Mouse (Mus musculus) layer of hippocampus, postnatal 14 days (tissue): Measurements from ENCODE around the gene Cic. TPM values are rescaled to one million over a fixed set of nuclear protein-coding genes. Genes with fewer than 3 reads are reported as not detected.
A peak's percentile ranks its signal among the peaks of the same experiment; 100 is the strongest.
"Not testable (repeated sequence)": the region's sequence is repeated elsewhere in the genome, so short reads cannot be mapped to it uniquely, and the experiment has no call there.

ENCODE experiments used
- DNase-seq, 2 experiments: peaks; one replicate each; pipeline ENCODE4 v3.0.0; 2021 to 2022; ENCODE audit warnings: low spot score in 2 of 2, mixed read lengths in 1 of 2
- total RNA-seq, 2 experiments: library from RNA; stranded (reverse); gene quantifications; 2 replicates each; pipeline ENCODE4 v1.2.3; 2021

Gene Cic
- total RNA-seq, 2 experiments from 2014 or later, result 209 to 228 TPM

GRCm38 (mm10) chr7:25241062-25241461 lies 26.4 kb upstream of the Cic start:
- DNase-seq, result peak; percentile 75 to 85

- no peak for DNase-seq
These were observed 24.1 kb upstream of the Cic start for GRCm38 (mm10) chr7:25243361-25243760.

DNA sequence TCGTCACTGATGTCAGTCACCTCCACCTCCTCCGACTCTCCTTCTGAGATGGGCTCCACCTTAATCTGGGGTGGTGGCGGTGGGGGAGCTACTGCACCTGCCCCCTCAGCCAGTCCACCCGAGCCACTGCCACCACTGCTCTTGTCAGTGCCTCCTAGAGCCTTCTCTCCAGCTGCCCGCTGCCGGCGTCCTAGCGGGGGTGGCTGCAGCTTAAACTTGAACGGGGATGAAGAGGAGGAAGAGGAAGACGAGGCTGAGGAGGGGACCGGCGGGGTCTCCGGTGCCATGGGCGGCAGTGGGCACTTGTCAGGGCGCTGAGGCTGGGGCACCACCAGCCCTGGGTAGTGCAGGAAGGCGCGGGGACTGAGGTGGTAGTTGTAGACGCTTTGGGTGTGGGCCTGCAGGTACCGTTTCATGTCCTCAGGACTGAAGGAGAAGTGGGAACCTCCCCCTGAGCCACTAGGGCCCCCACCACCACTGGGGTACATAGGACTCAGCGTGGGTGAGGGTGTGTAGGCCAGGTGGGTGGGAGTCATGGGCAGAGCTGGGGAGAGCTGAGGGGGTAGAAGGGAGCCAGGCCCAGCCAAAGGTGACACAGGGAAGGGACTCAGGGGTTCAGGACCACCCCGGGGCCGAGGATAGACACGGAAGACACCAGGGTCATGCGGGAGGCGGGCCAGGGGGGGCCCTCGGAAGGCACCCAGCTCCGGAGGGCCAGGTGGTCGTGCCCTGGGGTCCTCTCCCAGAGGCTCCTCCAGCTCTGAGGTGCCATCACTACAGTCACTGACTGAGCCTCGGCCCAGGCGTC lies 22.7 kb upstream of the Cic start:
- DNase-seq, result no peak

DNA sequence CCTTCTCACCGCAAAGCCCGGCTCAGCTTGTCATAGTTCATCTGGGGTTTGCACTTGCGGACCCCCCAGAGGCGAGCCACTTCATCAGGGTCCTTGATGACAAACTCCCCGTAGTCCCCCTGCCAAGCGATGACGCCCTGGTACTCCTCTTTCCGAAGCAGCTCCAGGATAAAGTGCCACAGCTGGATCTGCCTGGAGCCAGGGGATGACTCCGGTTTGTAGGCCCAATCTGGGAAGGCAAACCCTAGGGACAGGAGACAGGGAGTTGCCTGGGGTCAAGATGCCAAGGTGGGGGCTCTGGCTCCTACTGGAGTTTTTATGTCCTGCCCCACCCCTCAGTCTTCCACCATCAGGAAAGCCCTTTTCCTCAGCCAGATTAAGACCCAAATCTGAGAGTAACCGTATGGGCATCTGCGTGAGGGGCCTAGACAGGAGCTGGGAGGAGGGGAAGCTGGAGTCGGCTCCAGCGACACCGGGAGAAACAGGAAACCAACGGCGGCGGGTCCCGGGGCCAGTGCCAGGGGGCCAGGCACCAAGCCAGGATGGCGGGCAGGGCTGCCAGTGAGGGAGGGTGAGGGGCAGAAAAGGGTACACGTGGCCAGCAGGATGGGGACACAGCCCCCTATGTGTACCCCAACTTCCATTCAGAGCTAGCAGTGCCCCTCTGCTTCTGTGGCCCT lies 21.3 kb upstream of the Cic start:
- DNase-seq, result peak; percentile 83 to 87

GRCm38 (mm10) chr7:25246759-25247137 lies 20.8 kb upstream of the Cic start:
- no peak for DNase-seq

GRCm38 (mm10) chr7:25247498-25247897 lies 20.0 kb upstream of the Cic start:
- DNase-seq, result no peak

DNA sequence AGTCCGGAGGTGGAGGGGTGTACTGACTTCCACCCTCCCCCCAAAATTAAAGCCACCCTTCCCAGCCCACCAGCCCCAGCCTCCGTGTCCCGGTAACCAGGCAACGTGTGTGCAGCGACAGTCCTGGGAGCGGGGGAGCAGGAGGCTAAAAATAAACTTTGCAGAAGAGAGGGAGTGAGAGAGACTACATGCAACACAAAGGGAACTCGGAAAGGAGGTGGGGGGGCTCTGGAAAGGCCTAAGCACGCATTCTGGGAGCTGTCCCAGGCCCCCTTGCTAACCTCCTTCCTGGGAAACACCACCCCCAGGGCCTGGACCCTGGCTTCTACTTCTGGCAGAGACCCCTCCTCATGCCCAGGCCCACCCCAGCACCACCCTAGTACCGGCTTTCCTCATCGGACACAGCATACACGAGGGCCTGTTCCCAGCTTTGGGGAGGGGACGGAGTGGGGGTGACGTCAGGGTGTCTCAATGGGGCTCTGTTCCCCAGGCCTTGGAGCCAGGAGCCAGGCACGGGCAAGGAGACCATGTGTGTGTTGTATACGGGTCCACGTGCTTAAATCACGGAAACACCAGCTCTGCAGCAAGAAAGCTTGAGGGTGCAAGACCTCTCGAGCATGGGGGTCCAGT lies 19.4 kb upstream of the Cic start:
- DNase-seq, result peak; percentile 80 to 86

GRCm38 (mm10) chr7:25248846-25249313 lies 18.6 kb upstream of the Cic start:
- DNase-seq, result no peak

DNA sequence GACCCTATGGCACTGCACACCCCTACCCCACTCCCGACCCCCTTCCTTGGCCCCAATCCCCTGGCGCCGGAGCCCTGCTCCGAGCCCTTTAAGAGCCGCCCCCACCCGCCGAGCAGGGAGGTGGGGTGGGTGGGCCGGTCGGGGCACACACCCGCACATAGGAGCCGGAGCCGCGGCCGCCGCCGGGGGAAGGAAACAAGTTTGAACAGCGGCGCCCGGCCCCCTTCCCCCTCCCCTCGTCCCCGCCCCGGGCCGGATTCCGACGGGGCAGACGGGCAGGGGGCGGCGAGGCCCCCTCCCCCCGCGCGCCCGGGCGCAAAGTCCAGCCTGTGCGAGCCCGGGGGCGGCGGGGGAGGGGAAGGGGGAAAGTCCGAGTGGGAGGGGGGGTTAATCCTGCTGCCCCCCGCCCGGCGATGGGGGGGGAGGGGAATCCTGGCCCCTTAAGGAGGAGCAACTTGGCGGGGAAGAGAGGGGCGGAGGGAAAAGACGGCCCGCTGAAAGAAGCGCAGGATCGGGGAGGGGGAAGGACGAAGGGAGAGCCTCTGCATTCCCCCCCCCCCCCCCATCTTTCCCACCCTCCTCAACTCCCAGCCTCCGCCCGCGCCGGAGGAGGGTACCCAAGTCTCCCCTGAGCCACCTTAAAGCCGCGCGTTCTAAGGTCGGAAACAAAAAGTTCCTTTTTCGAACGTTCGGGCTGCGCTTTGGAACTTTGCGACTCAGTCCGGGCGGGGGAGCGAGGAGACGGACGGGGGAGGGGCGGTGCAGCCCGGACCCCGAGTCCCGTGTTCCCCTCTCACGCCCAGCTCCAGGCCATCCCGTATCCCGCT lies 18.0 kb upstream of the Cic start:
- DNase-seq, result peak; percentile 71 to 74

DNA sequence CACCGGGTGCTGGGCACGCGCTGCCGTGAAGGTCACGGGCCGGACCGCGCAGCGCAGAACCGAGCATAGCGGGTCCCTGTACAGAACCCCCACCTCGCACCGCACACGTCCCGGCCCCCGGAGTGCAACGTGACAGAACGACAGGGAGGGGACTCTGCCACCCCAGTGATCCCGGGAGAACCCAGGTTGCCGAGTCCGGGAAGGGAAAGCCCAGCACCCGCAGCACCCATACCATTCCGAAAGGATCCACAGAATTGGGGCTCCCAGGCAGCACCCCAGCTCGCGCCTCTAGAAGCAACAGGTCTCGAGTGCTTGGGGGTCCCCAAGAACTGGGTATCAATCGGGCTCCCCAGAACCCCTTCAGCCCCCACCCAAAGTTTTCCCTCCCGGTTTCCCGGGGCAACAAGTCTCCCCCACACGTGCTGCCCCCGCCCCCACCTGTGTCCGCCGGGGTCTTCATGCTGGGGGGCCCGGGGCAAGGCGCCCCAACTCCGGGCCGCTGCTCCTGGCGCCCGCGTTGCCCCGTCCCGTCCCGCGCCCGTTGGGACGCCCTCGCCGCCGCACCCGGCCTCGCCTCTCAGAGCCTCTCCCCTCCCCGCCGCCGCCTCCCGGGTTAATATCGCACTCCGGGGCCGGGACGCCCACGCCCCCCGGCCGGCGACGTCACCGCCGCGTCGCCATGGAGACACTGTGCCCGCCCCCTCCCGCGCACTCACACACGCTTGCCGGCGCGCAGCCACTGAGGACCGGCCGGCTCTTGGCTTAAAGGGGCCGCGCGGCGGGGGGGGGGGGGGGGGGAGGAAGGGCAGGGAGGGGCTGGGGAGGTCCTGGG lies 17.1 kb upstream of the Cic start, which contains the start of gene Erf:
TSS of gene Erf (minus strand) at position 621 of the 832 bp plus-strand sequence.
- DNase-seq, result peak; percentile 92 to 95

- peak in 1 of 2 experiments; percentile 69 for DNase-seq
These were observed 16.3 kb upstream of the Cic start for GRCm38 (mm10) chr7:25251071-25251791.

GRCm38 (mm10) chr7:25251822-25252221 lies 15.7 kb upstream of the Cic start:
- no peak for DNase-seq

GRCm38 (mm10) chr7:25261896-25262295 lies 5.6 kb upstream of the Cic start:
- DNase-seq, result no peak

GRCm38 (mm10) chr7:25263968-25264870 lies 3.3 kb upstream of the Cic start:
- DNase-seq, result no peak

DNA sequence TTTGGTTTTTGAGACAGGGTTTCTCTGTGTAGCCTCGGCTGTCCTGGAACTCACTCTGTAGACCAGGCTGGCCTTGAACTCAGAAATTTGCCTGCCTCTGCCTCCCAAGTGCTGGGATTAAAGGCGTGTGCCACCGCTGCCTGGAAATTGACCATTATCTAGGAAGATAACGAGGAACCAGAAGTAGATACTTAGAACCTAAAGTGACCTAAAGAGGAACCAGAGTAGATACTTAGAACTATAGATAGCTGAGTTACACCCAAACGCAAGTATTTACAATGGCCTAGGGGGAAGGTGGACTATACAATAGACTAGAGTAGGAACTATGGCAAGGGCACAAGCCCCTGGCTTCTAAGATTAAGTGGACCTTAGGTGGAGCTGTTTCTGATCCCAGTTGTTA lies 1.8 kb upstream of the Cic start:
- DNase-seq, result not testable (repeated sequence)

- no peak for DNase-seq
These were observed 1.1 kb upstream of the Cic start for GRCm38 (mm10) chr7:25266180-25266962.

DNA sequence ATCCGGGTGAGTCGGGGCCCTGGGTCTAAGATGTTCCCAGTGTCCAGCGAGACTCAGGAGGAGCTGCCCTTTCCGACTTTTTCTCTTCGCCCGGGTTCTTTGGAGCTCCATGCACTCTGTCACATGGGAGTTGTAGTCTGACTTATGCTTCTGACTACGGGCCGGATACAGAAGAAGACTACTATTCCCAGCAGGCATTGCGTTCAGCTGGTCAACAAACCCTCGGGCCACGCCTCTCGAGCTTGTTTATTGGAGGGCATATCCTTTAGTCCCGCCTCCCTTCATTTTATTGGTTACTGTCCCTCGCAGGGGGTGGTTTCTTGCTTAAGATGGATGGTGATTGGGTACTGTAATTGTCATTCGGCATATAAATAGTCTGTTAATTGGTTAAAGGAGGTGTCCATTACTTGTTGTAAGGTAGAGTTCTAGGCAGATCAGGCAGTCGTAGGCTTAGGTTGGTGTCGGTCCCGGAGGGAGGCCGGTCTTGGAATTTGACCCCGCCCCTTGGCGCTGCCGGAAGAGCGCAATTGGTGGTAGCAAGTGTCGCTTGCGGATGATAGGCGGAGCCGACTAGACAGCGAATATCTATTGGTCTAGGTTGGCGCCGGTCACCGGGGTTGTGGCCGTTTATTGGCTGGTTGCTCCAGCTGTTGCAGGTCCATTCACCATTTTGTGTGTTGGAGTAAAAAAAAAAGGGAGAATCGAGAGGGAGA lies 403 bp downstream of the Cic start:
- peak; percentile 100 for DNase-seq
